Mouse (Mus musculus) lung, postnatal 36 days (tissue): ENCODE data around the gene Olfr476.
"Not testable (repeated sequence)": the region's sequence is repeated elsewhere in the genome, so short reads cannot be mapped to it uniquely, and the experiment has no call there.

ENCODE experiments used
- DNase-seq: peaks from one replicate; pipeline ENCODE4 v3.0.0; 2022; ENCODE audit warnings: mixed read lengths

Olfr476 gene

DNA sequence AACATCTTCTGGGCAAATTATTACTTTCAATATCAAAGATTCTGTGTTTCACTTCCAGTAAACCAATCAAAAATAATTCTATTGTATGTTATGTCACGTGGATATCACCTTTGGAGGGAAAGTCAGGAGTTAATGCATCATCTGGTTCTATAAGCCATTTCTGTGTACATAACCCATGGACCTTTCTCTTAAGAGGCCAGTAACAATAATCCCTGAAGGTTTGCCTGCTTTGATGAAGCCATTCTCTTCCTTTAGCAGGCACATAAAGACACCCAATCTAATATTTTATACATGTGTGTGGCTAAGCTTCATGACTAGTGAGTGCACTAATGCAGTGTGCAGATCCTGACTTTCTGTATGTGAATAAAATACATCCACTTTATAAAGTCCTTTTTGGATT lies at the start of gene Olfr476:
Gene Olfr476 (plus strand): TSS at position 301 of the 400 bp plus-strand sequence.
- DNase-seq: no peak

DNA sequence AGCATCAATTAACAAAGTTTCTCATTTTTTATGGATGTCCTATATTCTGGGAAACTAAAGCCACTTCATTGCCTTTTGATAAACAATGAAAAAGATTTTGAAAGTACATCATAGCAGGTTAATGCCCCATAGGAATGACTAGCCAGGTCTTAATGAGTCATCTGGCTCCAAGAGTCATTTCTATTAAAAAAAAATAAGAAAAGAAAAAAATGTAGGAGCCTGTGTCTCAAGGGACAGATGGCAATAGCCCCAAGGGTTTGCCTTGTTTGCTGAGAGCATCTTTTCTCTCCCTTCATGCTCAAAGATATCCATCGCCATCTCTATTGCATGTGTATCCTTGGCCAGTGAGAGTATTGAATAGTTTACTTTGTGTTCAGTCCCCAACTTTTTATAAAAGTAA lies 34.5 kb upstream of the Olfr476 start, which contains the start of gene Olfr473:
Gene Olfr473 (plus strand): TSS at position 301 of the 400 bp plus-strand sequence.
- DNase-seq: no peak

DNA sequence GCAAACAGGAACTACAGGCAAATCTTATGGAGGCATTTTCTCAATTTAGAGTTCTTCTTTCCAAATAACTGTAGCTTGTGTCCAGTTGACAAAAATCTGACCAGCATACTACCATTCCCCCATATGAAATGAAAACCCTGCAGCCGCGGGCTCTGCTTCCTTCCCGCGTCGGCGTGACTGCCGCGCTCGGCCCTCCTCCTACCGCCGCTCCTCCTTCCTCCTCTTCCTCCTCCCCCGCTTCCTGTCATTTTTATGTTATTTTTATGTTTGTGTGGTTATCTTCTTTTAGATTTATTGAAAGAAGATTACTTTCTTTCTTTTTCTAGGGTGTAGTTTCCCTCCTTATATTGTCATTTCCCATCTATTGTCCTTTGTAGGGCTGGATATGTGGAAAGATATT lies 12.1 kb upstream of the Olfr476 start:
- not testable (repeated sequence) for DNase-seq

DNA sequence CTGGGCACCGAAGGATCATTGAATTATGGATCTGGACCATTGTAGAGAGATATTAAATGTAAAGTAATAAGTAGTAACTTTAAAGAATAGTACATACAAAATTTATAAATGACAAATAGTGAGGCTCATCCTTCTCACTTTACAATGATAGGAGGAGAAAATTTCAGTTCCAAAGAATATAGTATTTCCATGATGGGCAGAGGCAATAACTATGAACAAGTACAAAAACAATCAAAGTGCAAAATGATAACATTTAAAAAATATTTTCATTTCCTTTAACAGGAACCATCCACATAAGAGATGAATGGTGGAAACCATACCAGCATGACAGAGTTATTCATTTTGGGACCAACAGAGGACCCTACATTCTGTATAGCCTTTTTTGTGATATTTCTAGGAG lies 10.3 kb upstream of the Olfr476 start, which contains the start of gene Olfr474:
Gene Olfr474 (plus strand): TSS at position 301 of the 400 bp plus-strand sequence.
- DNase-seq: no peak

DNA sequence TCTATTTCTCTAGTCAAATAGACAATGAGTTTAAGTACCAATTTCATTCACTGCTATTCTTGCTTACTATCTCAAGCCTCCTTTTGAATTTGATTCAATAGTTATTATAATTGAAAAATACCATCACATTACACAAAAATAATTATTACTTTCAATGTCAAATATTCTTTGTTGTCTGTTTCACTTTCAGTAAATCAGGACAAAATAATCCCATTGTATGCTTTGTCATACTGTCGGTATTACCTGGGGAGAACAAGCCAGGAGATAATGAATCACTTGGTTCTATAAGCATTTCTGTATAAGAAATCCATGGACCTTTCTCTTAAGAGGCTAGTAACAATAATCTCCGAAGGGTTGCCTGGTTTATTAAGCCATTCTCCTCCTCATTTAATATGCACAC lies 21.8 kb downstream of the Olfr476 start, which contains the start of gene Olfr477:
Gene Olfr477 (plus strand): TSS at position 301 of the 400 bp plus-strand sequence.
- DNase-seq: no peak

DNA sequence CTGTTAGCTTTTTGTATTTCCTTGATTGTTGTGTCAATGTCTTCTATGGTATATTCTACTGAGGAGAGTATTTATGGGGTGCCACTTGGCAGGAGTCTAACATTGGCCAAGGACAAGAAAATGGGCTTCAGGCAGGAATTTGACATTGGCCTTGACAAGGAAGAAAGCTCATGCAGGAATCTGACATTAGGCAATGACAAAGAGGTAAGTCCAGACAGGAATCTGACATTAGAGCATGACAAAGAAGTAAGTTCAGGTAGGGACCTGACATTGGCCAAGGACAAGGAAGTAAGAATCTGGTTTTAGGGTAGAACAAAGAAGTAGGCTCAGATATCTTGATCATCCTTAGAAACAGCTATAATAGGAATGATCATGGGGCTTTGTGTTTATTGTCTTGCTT lies 49.7 kb downstream of the Olfr476 start:
- not testable (repeated sequence) for DNase-seq
